Mouse (Mus musculus): ENCODE results near the gene Ddx54.

Gene Ddx54

DNA sequence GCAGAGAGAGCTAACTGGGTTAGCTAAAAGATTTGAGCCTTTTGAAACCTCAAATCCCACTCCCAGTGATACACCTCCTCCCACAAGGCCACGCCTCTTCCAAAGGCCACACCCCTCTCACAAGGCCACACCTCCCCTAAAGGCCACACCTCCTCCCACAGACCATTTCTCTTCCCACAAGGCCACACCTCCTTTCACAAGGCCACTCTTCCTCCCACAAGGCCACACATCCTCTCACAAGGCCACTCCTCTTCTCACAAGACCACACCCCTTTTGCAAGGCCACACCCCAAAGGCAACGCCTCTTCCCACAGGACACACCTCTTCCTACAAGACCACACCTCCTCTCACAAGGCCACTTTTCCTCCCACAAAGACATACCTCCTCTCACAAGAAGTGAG is 65.0 kb downstream of the Ddx54 start:
- DNase-seq (ENCODE audit: low read depth in 1 of 2, low spot score in 2 of 2) = no peak

Measured in monocyte, adult 2 months (primary cell).